Mouse (Mus musculus) MN1 (cell line): ENCODE results near the gene Rcan2.
"Not testable (repeated sequence)": the region's sequence is repeated elsewhere in the genome, so short reads cannot be mapped to it uniquely, and the experiment has no call there.

Experiments used
- DNase-seq: peaks from one replicate; pipeline ENCODE4 v3.0.0-alpha.2; 2016; ENCODE audit warnings: low spot score

The Rcan2 gene

GRCm38 (mm10) chr17:43825411-43825785, 24.2 kb downstream of the Rcan2 start:
- DNase-seq = not testable (repeated sequence)

DNA sequence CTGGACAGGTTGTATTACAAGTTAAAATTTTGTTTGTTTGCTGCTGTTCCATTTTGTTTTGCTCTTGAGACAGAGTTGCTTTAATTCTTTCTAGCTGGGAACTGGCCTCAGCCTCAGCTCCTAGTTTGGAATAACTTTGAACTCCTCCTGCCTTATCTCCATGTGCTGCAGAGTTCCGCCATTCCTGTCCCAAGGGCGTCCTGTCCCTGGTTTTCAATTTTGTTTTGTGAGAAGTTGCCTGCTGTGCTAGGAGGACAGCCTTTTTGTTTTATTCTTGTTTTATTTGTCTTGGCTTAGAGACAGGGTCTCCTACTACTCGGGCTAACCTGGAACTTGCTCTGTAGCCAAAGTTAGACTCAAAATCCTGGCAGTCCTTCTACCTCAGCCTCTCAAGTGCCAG, 26.1 kb downstream of the Rcan2 start:
- no peak for DNase-seq

GRCm38 (mm10) chr17:43832401-43833124, 31.4 kb downstream of the Rcan2 start:
- DNase-seq = no peak

GRCm38 (mm10) chr17:43840208-43840607, 39.1 kb downstream of the Rcan2 start:
- no peak for DNase-seq

- no peak for DNase-seq
These were observed 45.6 kb downstream of the Rcan2 start for GRCm38 (mm10) chr17:43846714-43847113.

DNA sequence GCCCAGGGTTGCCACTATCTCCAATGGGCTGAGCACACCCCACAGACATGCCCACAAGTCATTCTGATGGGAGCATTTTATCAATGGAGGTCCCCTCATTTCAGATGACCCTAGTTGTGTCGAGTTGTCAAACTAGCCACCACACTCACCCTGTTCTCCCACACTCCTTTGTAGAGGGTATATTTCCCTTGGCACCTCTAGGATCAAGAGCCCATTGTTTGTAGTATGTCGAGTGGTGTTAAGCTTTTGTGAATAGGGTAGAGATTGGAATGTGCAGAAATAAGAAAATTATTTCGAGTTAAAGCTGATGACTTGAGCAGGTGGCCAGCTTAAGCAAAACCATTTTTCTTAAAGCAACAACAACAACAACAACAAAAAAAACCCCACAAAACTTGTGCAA, 47.8 kb downstream of the Rcan2 start:
- no peak for DNase-seq

DNA sequence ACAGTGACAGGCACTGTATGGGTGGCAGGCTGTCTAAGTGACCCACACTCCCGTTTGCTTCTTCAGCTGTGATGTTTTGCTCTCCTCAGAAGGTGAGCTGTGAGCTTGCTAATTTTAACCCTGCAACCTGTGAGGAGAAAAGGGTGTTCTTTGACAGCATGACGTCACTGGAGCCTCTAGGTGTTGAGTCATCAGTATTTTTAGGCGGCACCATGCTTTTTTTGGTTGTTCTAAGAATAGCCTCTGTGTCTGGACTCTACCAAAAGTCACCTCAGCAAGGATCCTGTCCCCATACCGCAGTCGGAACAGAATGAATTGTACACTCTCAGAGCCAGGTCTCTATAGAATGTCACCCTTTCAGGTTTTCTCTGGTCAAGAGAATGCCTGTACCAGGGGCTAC, 54.0 kb downstream of the Rcan2 start:
- DNase-seq = no peak

DNA sequence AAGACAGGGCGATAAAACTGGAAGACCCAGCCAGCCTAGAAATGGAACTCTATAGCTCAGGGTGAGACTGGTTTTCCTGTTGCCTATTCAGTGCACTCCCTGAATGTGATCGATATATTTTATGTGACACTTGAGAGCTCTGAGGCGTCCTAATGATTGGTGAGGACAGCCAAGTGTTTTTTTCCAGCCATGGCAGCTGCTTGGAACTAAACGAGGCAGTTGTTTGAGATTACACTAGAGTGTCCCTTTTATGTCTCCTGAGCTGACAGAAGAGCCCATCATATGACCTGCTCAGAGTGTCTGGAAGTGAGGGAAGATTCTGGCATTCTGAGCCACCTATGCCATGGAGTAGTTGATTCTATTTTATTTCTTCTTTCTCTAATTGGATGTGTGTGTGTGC, 54.9 kb downstream of the Rcan2 start:
- no peak for DNase-seq

- no peak for DNase-seq
These were observed 67.7 kb downstream of the Rcan2 start for GRCm38 (mm10) chr17:43868808-43869207.

DNA sequence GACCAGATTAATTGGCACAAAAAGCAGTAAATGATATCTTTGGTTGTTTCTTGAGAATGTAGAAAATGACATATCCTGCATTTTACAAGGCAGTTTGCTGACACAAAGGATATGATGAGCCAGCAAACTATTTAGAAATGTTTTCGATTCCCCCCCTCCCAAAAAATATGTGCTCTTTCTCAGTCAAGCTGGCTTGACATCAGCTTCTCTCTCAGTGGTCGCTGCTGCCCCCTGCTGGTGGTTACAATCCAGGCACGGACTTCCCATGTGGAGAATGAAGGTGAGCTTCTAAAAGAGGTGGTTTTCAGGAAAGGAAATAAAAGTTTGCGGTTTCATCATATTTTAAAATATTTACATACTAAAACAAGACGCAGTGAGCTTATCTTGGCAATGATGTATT, 68.5 kb downstream of the Rcan2 start:
- peak; percentile 10 for DNase-seq

- no peak for DNase-seq
These were observed 73.3 kb downstream of the Rcan2 start for GRCm38 (mm10) chr17:43874417-43874816.

DNA sequence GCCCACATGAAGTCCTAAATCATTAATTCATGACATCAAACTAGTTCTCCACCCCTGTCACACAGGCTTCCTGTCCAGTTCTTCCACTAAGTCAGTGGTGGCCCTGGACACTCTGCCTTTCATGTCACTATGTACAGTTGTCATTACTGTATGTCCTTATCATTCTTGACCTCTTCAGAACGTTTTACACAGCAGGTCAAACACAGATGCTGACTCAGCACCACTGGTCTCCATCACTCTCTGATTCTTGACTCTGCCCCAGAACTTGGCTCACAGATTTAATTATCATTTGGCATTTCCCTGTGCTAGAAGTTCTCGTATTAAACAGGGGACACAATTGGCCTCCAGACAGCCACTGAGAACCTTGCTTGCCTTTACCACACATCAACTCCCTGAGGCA, 76.3 kb downstream of the Rcan2 start:
- DNase-seq = no peak

DNA sequence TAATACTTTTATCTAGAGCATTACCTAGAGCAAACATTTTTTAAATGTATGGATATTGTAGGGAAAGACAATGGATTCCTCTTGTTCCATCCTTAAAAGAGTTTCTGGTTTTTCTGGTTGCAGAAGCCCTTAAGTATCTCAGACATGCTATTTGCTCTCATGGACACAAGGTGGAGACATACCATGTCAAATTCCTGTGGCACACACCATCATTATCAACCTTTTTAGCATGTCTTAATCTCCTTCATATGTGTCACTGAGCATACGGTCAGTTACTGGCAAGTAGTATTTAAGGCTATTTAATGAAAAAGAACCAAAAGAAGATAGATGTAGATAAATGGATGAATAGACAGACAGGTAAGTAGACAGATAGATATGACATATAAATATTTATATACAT, 81.9 kb downstream of the Rcan2 start:
- peak; percentile 38 for DNase-seq

- DNase-seq = no peak
These were observed 85.1 kb downstream of the Rcan2 start for GRCm38 (mm10) chr17:43886262-43886661.

DNA sequence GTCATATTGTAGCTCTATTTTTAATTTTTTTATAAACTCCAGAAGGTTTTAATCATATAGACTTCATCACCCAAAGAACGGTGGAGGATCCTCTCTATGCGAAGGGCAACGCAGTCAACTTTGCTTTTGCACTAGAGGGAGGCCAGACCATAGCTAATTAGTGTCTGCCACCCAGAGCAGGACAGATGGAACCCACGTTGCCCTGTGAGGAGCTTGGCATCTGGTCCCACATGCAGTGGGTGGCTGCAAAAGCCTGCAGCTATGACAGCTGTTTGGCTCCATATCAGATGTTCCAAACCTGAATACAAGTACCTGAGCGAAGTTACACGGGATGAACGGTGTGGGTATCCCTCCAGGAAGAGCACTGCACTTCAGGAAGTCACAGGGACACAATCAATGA, 86.8 kb downstream of the Rcan2 start:
- no peak for DNase-seq

DNA sequence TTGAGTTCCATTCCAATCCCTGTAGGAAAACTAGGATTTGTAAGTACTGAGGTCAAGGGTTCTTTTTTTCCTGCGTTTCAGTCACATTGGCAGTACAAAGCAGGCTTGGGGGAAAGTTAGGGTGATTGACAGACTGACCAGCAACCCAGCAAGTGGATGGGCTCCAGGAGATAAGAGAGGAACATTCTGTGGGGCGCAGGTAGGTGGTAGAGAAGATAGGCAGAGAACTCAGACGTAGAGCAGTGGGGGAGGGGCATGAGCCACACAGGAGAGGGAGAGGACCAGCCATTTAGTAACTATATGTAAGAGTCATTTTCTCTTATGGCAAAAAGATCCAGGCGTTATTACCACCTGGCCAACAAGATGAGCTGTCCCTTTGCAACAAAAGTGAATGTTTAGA, 96.2 kb downstream of the Rcan2 start:
- DNase-seq = no peak

DNA sequence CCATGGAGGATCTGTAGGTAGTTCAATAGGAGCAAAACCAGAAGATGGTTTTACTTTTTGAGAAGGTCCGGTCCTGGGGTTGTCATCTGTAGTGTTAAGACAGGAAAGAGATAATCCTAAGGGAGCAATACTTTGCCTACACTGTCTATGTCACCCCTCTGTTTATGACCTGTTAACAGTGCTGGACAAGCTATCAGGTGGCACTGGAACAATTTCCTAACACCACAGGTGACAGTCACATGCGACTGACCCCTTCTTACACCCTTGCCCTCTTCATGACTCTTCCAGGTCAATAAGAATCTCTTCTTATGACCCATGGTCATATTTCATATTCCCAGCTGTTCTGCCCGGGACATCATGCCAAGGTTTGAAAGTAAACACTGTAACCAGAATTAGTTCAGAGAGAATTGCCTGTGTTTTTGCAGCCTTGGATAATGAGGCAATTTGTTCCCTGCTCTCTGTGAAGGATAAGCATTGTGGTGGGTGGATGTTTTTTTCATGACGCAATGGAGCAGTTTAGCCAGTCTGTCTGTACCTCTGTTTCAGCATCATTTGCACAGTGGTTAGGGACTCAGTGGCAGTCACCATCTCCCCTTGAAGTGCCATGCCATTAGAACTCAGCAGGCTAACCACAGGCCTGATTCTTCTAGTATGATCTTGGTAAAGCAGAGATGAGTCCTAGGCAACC, 98.4 kb downstream of the Rcan2 start:
- no peak for DNase-seq

DNA sequence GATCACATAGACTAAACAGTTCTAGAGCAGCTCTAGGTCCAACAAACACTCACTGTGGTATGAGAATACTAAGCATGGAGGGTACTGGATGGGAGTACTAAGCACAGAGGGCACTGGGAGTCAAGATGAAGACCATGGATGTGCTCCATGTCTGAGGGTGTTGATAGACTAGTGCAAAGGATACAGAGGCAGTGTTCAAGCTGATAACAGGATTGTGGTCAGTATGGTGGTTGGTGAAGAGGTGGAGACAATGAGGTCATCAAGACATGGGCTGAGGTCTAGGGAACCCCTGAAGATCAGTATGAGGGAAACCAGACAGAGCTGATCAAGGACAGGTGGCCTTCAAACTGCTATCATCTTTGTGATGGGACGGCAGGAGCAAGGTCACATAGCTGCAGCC, 99.0 kb downstream of the Rcan2 start:
- DNase-seq = no peak

DNA sequence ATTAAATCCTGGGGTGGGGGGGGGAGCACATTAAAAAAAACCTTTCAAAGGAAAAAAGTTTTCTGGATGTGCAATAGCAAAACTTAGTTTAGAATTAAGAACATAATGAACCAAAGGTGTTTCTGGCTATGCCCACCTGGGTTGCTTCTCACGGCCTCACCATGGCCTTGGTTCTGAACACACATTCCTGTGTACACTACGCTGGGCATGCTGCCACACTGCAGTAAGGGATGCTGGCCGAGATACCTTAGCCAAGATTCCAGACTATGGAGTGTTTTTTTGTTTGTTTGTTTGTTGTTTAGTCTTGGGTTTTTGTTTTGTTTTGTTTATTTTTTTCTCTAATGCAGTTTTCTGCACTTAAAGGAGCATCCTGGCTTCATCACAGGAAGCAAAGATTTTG, 100.3 kb downstream of the Rcan2 start:
- DNase-seq = no peak

DNA sequence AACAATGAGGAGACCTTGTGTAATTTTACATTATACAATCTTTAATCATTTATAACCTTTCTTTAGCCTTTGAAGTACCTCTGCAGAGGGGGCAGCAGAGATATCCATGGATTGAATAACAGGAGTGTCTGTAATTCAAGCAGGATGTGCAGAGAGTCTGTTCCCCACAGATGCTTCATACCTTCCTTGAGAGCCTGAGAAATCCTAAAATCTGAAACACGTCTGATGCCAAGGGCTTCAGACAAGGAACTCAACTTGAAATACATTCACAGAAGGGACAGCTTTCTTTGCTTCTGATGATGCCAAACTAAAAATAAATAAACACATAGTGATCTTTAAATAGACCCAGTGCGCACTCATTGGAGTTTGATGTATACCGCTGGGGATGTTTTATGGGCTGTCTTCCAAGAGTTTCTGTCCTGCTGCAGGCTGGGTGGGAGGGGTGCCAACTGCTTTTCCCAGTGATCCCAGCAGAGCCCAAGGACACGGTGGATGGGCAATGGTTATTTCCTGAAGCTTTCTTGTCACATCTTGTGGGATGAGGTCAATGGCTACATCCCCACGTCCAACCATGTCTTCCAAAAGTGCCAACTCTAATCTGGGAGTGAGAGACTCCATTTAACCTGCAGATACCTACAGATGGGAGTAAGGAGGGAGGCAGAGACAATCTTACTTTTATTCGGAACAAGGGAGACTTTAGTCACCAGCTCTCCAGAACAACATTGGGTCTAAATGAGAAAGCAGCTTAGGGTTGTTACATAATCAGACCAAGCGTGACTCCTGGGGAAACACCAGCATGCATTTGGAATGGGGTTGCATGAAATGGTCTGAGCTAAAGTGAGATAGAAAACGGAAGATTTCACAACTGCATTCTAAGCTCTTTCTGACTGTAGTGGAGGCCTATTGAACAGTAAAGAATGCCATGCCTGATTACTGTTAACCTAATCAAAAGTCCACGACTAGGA, 102.9 kb downstream of the Rcan2 start:
- no peak for DNase-seq

DNA sequence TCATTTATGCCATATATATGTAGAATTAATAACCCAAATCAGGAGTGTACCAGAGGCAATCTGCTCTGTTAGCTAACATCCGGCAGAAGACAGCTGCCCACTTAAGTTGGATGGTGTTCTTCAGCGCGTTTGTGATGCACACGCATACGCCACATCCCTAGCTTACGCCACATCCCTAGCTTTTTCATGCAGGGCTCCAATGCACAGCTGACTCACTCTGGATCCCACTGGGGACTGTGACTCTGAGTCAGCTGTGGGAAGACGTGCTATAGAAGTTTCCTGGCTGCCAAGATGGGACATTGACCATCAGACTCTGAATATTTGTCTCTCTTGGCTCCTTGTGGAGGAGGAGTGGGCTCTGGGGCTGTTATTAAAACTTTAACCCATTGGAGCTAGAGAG, 103.7 kb downstream of the Rcan2 start:
- no peak for DNase-seq

- no peak for DNase-seq
These were observed 105.6 kb downstream of the Rcan2 start for GRCm38 (mm10) chr17:43906728-43907127.

- DNase-seq = no peak
These were observed 115.0 kb downstream of the Rcan2 start for GRCm38 (mm10) chr17:43916128-43916527.
